Mouse (Mus musculus) embryo, embryonic 10 days (tissue): ENCODE data around the gene Lmntd2.
"Not testable (repeated sequence)": the region's sequence is repeated elsewhere in the genome, so short reads cannot be mapped to it uniquely, and the experiment has no call there.

Experiments used
- DNase-seq: peaks from one replicate; pipeline ENCODE4 v3.0.0-alpha.2; 2015; ENCODE audit warnings: low spot score

Lmntd2 gene

GRCm38 (mm10) chr7:141213605-141214235 lies at the start of gene Lmntd2:
Lmntd2 (minus strand) TSS chr7:141214080.
- DNase-seq = no peak

- no peak for DNase-seq
These were observed 49.8 kb upstream of the Lmntd2 start for GRCm38 (mm10) chr7:141263640-141264039.

- DNase-seq = no peak
These were observed 47.6 kb upstream of the Lmntd2 start for GRCm38 (mm10) chr7:141261480-141261879.

- no peak for DNase-seq
These were observed 42.3 kb upstream of the Lmntd2 start for GRCm38 (mm10) chr7:141256159-141256558.

- DNase-seq = not testable (repeated sequence)
These were observed 36.6 kb upstream of the Lmntd2 start for GRCm38 (mm10) chr7:141250486-141250885.

GRCm38 (mm10) chr7:141231551-141231950 lies 17.7 kb upstream of the Lmntd2 start:
- DNase-seq = no peak

GRCm38 (mm10) chr7:141231111-141231510 lies 17.2 kb upstream of the Lmntd2 start:
- DNase-seq = no peak

- DNase-seq = no peak
These were observed 16.7 kb upstream of the Lmntd2 start for GRCm38 (mm10) chr7:141230570-141230969.

GRCm38 (mm10) chr7:141229702-141230101 lies 15.8 kb upstream of the Lmntd2 start:
- no peak for DNase-seq

GRCm38 (mm10) chr7:141228279-141229067 lies 14.6 kb upstream of the Lmntd2 start, which contains the start of gene Phrf1:
Phrf1 (plus strand) TSS chr7:141228784.
- DNase-seq = peak; percentile 92

- DNase-seq = no peak
These were observed 13.9 kb upstream of the Lmntd2 start for GRCm38 (mm10) chr7:141227796-141228195.

- DNase-seq = no peak
These were observed 12.7 kb upstream of the Lmntd2 start for GRCm38 (mm10) chr7:141226535-141226934.

GRCm38 (mm10) chr7:141222696-141223215 lies 8.9 kb upstream of the Lmntd2 start:
- DNase-seq = no peak

GRCm38 (mm10) chr7:141222126-141222467 lies 8.2 kb upstream of the Lmntd2 start:
- no peak for DNase-seq

GRCm38 (mm10) chr7:141221249-141222125 lies 7.6 kb upstream of the Lmntd2 start:
- DNase-seq = peak; percentile 99

- no peak for DNase-seq
These were observed 6.5 kb upstream of the Lmntd2 start for GRCm38 (mm10) chr7:141220377-141220776.

- no peak for DNase-seq
These were observed 5.7 kb upstream of the Lmntd2 start for GRCm38 (mm10) chr7:141219558-141220099.

- no peak for DNase-seq
These were observed 4.8 kb upstream of the Lmntd2 start for GRCm38 (mm10) chr7:141218557-141219133.

- no peak for DNase-seq
These were observed 4.3 kb upstream of the Lmntd2 start for GRCm38 (mm10) chr7:141218141-141218540.

GRCm38 (mm10) chr7:141217343-141218013 lies 3.6 kb upstream of the Lmntd2 start:
- DNase-seq = no peak

GRCm38 (mm10) chr7:141216894-141217293 lies 3.0 kb upstream of the Lmntd2 start:
- DNase-seq = no peak
